Mouse (Mus musculus) embryonic stem cell, embryonic (primary cell): Measurements from ENCODE around the gene Dst.

Experiments used
- CTCF ChIA-PET, 4 experiments: fragments of 300-600 bp in 2 of 4; fragments of 350-600 bp in 2 of 4; sonication (Branson Sonifier 250); formaldehyde crosslinking; loops; one replicate each; lab custom pipeline; 2022; ENCODE audit warnings: inconsistent platforms in 2 of 4; lab: Charles Lee
- POLR2A ChIA-PET, 4 experiments: fragments of 300-600 bp in 2 of 4; fragments of 350-600 bp in 2 of 4; sonication (Branson Sonifier 250); formaldehyde crosslinking; loops; one replicate each; lab custom pipeline; 2022; ENCODE audit warnings: antibody characterized with exemption in 4 of 4, inconsistent platforms in 1 of 4; lab: Charles Lee

Dst gene

DNA sequence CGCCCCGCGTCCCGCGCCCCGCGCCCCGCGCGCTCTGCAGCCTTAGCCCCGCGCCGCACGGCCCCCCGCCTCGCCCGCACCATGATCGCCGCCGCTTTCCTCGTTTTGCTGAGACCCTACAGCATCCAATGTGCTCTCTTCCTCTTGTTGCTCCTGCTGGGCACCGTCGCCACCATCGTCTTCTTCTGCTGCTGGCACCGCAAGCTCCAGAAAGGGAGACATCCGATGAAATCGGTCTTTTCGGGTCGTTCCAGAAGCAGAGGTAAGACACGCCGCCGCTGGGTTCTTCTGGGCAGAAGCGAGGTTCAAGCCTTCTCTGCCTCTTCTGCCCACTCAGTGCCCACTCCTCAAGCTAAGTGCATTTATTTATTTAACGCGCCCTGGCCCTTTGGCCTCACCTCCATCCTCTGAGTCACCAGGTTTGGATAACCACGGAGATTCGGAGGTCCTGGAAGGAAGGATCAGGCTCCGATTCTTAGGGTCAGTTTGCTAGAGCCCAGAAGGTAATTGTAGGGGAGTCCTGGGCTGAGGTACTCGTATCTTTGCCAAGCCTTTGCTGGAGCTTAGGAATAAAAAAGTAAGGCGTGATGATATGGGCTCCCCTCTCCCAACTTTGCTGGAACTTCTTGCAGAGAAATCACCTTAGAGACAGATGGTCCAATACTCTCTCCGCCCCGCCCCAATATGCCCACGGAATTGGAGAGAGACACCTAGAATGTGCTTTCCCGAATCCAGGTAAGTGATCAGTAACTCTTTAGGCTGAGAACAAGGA, at the start of gene Dst:
Gene Dst, plus strand, starts transcription at position 35 of the 772 bp plus-strand sequence.
- ChIA-PET POLR2A (interaction anchor here (0.6 to 9.2 kb wide), 32 partner anchors 8 to 270 kb away, joined by 3 to 84 read pairs (median 4); partner anchors contain the start of gene Zfp451 (in 1 of the 4)), CTCF (interaction anchor here in 2 of 4 experiments (0.8 to 2.4 kb wide), 4 partner anchors 19 to 56 kb away, joined by 3 to 10 read pairs (median 6); no protein-coding TSS in a partner anchor)

DNA sequence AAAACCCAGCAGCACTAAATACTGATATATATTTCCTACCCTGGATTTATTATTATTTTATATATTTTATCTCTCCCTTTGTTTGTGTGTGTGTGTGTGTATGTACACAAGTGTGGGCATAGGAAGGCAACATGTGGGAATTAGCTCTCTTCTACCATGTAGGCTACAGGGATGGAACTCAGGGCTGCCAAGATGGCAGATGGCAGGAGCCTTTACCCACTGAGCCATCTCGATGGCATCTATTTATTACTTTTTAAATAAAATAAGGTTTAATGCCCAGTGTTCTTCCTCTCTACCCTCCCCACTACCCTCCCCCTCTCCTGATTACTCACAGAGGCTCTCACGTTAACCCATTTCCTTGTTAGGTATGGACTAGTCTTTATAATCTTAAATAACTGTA, 39.0 kb upstream of the Dst start:
- CTCF ChIA-PET: interaction anchor here in 3 of 4 experiments (0.5 to 0.7 kb wide), 3 partner anchors 88 to 647 kb away, joined by 3 to 6 read pairs (median 3); no protein-coding TSS in a partner anchor
- POLR2A ChIA-PET: interaction anchor here in 1 of 4 experiments (1.3 to 1.5 kb wide), 2 partner anchors 55 to 86 kb away, joined by 3 to 6 read pairs; partner anchors contain the start of gene Zfp451

DNA sequence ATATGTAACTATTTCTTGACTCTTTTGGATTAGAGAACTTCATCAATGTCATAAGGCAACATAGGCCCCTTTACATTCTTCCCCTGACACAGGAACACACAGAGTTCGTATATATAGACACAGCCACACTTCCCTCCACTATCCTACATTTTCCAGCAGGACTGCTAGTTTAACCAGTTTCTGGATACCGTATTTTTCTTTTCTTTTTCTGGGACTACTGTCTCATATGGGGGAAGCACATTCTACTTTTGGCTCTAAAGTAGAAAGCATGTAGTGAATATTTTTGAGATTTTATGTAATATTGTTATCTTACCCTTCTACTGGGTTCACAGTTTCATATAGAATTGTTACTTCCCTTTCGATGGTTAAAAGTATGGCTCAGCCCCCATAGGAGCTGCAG, 38.6 kb upstream of the Dst start:
- POLR2A ChIA-PET: interaction anchor here in 1 of 4 experiments (0.9 kb wide), 1 partner anchor 15 kb away, joined by 3 read pairs; no protein-coding TSS in a partner anchor
- CTCF ChIA-PET: interaction anchor here in 1 of 4 experiments (0.5 kb wide), 1 partner anchor 454 kb away, joined by 6 read pairs; no protein-coding TSS in a partner anchor

DNA sequence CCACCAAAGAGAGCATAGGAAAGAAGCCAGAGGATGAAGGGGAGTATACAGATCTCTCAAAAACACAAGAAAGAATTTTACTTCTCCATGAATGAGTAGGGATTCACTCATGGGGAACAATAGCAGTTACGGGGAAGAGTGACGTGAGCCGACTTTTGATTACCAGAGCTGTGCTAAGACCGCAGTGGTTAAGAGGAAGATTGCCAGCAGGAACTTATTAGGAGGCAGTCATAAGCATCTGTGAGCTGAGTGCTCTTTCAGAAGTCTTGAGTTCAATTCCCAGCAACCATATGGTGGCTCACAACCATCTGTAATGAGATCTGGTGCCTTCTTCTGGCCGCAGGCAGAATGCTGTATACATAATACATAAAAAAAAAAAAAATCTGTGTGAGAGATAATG, 34.5 kb upstream of the Dst start:
- ChIA-PET POLR2A (interaction anchor here in 1 of 4 experiments (0.7 kb wide), 1 partner anchor 120 kb away, joined by 8 read pairs; no protein-coding TSS in a partner anchor), CTCF (interaction anchor here (0.5 to 1.3 kb wide), 4 partner anchors 59 to 212 kb away, joined by 3 to 5 read pairs (median 4); partner anchors contain the start of gene Zfp451 (in 1 of the 4))

DNA sequence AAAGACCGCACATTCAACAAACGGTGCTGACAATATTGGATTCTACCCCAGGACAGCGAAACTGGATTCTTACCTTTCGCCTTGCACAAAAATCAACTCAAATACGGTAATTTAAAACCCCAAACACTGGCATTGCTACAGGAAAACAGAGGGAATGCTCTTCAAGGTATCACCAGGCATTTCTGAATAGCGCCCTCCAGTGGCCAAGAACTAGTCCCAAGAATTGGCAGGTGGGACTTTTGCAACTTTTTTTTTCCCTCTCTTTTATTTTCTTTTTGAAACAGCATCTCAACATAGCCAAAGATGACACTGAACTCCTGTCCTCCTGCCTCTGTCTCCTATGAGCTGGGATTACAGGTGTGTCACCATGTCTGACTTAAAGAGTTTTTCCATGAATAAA, 32.3 kb upstream of the Dst start:
- CTCF ChIA-PET: interaction anchor here in 3 of 4 experiments (0.6 to 0.7 kb wide), 8 partner anchors 54 to 1580 kb away, joined by 3 to 5 read pairs (median 3); no protein-coding TSS in a partner anchor
- POLR2A ChIA-PET: interaction anchor here in 2 of 4 experiments (0.7 to 1.1 kb wide), 3 partner anchors 30 to 1975 kb away, joined by 3 to 6 read pairs (median 3); no protein-coding TSS in a partner anchor

DNA sequence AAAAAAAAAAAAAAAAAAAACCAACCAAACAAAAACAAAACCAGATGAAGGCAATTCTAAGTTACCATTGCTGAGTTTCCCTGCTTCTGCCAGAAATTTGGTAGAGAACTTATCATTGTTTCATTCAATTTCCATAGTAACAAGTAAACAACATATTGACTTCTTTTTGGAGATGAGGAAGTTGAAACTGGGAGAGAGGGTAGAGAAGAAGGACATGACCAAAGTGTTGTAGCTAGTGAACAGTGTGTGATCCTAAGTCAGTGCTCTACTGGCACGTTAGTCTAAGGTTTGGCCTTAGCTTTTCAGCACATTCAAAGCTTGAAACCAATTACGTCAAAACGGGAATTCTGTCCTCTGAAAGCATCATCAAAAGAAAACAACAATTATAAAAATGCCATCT, 31.6 kb upstream of the Dst start:
- CTCF ChIA-PET: interaction anchor here in 3 of 4 experiments (0.6 to 0.7 kb wide), 7 partner anchors 53 to 1581 kb away, joined by 3 to 5 read pairs (median 3); no protein-coding TSS in a partner anchor

DNA sequence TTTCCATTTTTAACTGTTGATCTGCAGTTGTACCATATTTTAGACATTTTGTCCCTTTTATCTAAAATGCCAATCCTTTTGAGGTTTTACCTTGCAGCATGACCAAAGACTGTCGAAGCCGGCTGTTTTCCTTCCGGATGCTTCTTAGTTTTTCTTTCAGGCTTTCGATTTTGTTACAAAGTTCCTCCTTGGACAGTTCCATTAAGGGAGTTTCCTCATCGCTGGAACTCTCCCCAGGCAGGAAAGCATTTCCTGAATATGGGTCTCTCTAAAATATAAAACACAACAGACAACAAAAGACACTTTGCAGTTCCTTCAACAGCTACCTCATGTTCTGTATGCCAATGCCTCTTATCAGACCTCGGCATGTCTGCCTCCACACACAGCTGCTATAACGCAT, 29.9 kb upstream of the Dst start:
- POLR2A ChIA-PET: no interaction called here

More for the DNA sequence above, 31.6 kb upstream of the Dst start:
- POLR2A ChIA-PET: interaction anchor here in 2 of 4 experiments (0.7 to 1.1 kb wide), 3 partner anchors 30 to 1974 kb away, joined by 3 to 6 read pairs (median 3); no protein-coding TSS in a partner anchor

DNA sequence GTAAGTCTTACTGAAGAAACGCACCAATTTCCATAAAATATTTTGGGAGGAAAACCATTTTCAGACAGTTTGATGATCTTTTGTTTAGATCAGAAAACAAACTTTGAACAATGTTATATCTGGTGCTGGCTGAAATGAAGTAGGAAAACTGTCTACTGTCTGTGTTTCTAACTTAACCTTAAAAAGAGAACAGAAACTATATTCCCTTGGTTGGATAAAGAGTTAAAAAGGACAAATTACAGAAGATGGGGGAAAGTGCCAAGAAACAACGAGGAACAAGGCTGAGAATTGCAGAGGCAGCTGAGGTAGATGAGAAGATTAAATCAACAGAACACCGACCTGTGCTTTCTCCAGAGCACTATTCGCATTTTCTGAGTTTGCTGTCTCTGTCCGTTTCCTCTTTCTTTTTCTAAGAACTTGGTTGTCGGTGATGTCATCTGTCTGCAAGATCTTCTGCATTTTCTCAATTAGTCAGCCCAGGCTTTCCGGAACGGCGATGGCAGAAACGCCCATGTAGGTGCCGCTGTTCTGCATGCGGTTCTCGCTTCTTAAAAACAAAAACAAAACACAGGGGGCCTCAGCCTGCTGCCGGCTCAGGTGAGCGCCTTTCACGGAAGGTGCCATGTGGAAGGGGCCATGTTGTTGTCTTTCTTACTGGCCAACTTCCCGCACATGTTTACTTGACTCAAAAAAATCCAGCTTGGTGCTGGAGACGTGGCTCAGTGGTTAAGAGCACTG, 24.8 kb upstream of the Dst start:
- ChIA-PET CTCF (interaction anchor here in 2 of 4 experiments (0.6 to 1.7 kb wide), 2 partner anchors 10 to 531 kb away, joined by 4 read pairs; no protein-coding TSS in a partner anchor), POLR2A (interaction anchor here in 2 of 4 experiments (0.6 to 1.4 kb wide), 4 partner anchors 21 to 44 kb away, joined by 3 to 5 read pairs (median 4); no protein-coding TSS in a partner anchor)

More for the DNA sequence above, 29.9 kb upstream of the Dst start:
- CTCF ChIA-PET: interaction anchor here in 1 of 4 experiments (1.0 to 1.2 kb wide), 2 partner anchors 24 to 32 kb away, joined by 3 to 4 read pairs; no protein-coding TSS in a partner anchor

DNA sequence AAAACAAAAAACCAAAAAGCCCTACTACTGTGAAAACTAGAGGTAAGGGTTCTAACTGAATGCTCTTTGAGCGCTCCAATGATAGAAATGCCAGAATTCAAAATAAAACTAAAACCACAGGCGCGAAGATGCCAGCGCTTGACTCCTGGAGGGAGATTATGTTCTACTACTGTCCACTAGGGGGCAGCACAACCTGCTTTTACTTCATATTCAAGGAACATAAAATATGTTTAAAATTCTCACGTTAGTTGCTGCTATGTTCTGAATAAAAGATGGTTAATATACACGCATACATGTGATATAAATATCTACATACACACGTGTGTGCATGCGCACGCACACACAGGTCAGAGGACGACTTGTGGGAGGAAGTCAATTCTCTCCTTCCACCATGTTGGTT, 15.2 kb upstream of the Dst start:
- CTCF ChIA-PET: interaction anchor here (0.6 to 2.3 kb wide), 7 partner anchors 8 to 76 kb away, joined by 3 to 8 read pairs (median 3); no protein-coding TSS in a partner anchor
- POLR2A ChIA-PET: interaction anchor here in 2 of 4 experiments (0.9 to 2.9 kb wide), 5 partner anchors 9 to 71 kb away, joined by 3 to 10 read pairs (median 3); partner anchors contain the start of genes Bend6 (in 1 of the 2) and Dst (in 1 of the 2)

DNA sequence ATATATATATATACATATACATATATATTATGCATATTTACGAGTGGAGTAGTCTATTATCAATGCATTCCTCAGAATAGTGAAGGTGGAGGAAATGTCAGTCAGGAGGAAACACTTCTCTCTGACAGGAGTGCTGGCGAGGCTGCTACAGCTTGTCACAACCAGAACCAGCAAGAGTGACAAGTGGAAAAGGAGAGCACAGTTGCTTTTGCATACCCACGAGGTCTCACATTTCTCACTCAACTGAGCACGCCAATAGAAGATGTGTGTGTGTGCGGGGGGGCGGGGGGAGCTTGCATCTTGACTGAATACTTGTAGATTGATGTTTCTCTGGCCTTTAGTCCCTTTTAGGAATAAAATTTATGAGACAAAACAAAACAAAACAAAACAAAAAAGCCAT, 11.9 kb upstream of the Dst start:
- ChIA-PET CTCF (interaction anchor here in 2 of 4 experiments (0.6 kb wide), 2 partner anchors 78 to 239 kb away, joined by 3 to 4 read pairs; no protein-coding TSS in a partner anchor), POLR2A (interaction anchor here in 3 of 4 experiments (0.7 to 1.7 kb wide), 3 partner anchors 68 to 642 kb away, joined by 3 to 4 read pairs (median 4); no protein-coding TSS in a partner anchor)

DNA sequence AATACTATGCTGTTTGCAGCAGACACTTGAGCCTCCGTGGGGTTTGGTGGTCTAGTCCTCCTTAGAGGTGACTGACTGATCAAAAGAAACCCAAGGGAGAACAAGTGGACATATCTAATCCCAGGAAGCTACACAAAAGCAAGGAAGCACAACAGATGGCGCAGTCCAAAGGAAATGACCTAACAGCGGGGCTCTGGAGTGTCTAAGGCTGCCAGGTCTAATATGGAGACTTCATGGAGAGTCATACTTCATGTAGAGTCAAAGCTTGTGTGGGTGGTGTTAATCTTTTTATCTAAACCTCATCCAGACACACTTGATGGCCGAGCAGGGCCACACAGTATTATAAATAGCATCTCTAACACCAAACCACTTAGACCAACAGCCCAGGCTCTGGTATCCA, 11.4 kb upstream of the Dst start:
- ChIA-PET POLR2A (interaction anchor here in 2 of 4 experiments (0.7 to 1.7 kb wide), 4 partner anchors 17 to 642 kb away, joined by 3 to 4 read pairs (median 4); no protein-coding TSS in a partner anchor), CTCF (interaction anchor here in 1 of 4 experiments (0.6 kb wide), 1 partner anchor 240 kb away, joined by 3 read pairs; no protein-coding TSS in a partner anchor)

DNA sequence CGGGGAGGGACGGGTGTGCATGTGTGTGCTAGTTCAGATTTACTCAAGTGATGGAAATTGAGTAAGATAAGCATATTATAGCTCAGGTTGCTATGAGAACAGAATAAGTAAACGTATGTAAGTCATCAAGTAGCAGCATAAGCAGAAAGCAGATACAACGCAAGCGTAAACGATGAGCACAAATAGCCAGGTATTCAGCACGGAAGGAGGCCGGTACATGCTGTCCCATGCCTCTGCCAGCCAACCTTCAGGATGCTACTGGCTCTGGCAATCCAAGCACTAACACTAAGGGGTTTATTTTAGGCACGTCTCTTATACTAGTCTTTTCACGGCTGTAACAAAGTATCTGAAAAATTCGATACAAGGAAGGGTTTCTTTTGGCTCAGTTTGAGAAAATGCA, 10.6 kb upstream of the Dst start:
- ChIA-PET POLR2A (interaction anchor here in 2 of 4 experiments (0.8 to 1.7 kb wide), 4 partner anchors 10 to 213 kb away, joined by 3 to 4 read pairs (median 4); partner anchors contain the start of gene Bend6 (in 1 of the 2)), CTCF (no interaction called here)

DNA sequence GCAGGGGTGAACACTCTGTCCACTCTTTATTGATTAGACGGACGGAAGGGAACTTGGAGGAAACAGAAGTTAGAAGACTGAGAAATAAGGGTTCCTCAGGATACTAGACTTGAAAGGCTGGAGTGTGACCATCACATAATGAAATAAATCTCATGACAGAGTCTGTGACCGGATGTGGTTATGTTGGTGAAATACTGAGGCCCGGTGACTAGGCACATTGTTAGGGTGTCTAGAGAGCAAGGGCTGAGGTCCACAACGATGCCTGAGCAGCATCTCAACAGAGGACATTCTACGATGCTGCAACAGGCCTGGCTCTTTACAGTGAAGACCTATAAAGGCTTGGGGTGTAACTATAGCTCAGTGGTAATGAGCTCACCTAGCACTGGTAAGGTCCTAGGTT, 9.7 kb upstream of the Dst start:
- ChIA-PET POLR2A (interaction anchor here in 2 of 4 experiments (0.6 to 1.1 kb wide), 4 partner anchors 9 to 227 kb away, joined by 3 read pairs; partner anchors contain the start of gene Bend6 (in 1 of the 2)), CTCF (interaction anchor here in 2 of 4 experiments (0.6 to 1.2 kb wide), 4 partner anchors 9 to 68 kb away, joined by 3 read pairs; partner anchors contain the start of gene Bend6 (in 1 of the 2))

DNA sequence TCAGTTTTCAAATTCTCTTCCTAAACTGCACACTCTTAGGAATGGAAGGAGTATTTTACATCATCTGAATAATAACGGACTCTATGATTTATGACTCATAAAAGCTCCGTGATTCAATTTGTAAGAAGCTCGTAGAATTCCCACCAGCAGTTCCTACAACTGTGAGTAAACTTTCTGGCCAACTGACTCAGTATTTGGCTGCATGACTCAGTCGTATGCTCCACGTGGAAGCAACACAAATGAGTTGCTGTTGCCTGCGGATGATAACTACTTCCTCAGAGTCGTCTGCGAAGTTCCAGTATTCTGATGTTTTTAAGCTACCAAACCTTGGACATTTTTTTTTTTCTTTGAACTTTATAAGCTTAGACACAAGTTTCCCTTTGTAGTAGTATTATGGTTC, 7.8 kb upstream of the Dst start:
- POLR2A ChIA-PET: interaction anchor here in 1 of 4 experiments (1.0 to 1.6 kb wide), 3 partner anchors 8 to 63 kb away, joined by 3 to 5 read pairs (median 4); partner anchors contain the start of gene Dst

DNA sequence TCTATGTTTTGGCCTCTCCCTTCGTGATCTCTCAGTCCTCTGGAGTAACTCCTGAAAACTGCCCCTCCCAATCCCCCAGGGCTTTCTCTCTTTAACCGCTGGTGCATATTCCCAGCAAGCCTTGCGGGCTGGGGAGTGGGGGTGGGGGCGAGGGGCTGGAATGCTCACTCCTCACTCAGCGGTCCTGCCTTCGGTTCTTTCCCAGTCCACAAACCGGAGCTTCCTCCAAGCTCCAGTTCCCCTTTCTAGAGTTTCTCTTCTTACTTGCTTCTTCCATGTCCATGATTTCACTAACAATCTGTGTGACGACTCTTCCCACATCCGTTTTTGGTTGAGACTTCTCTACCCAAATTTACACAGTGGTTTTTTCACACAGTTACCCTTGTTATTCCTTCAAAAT, 4.4 kb upstream of the Dst start:
- CTCF ChIA-PET: interaction anchor here in 1 of 4 experiments (1.2 kb wide), 1 partner anchor 66 kb away, joined by 3 read pairs; no protein-coding TSS in a partner anchor
- POLR2A ChIA-PET: interaction anchor here in 3 of 4 experiments (0.6 to 1.5 kb wide), 8 partner anchors 9 to 89 kb away, joined by 3 to 6 read pairs (median 3); no protein-coding TSS in a partner anchor

More for the DNA sequence above, 7.8 kb upstream of the Dst start:
- CTCF ChIA-PET: no interaction called here

DNA sequence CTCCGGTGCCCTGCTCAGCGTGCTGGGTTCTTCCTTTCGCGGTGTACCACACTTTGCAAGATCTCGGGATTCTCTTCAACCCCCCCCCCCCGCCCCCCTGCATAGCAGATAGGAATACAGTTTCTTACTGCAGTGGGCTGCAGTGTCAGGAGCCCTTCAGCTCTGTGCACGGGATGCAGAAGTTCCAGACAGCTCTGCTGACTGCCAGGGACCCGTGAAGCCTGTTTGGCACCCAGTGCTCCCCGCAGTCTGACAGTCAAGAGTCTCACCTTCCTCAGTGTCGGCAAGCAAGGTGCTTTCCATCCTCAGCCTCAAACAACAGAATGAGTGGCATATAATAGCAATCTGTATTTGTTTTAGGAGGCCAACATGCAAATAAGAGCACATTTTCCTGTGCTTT, 1.8 kb upstream of the Dst start:
- POLR2A ChIA-PET: interaction anchor here in 3 of 4 experiments (0.5 to 9.2 kb wide), 10 partner anchors 8 to 103 kb away, joined by 3 to 84 read pairs (median 6); no protein-coding TSS in a partner anchor
- CTCF ChIA-PET: interaction anchor here in 2 of 4 experiments (0.6 to 2.4 kb wide), 5 partner anchors 19 to 234 kb away, joined by 3 to 10 read pairs (median 3); no protein-coding TSS in a partner anchor
